Mouse (Mus musculus) right cerebral cortex, postnatal 25 days (tissue): Measurements from ENCODE around the gene Arl16.
A peak's percentile ranks its signal among the peaks of the same experiment; 100 is the strongest.

Experiments
- DNase-seq: peaks from one replicate; pipeline ENCODE4 v3.0.0; 2022

Gene Arl16

GRCm38 (mm10) chr11:120491317-120492023 lies 24.1 kb upstream of the Arl16 start, which contains the start of gene Slc25a10:
Slc25a10 (plus strand) TSS chr11:120491840.
- peak; percentile 88 for DNase-seq

GRCm38 (mm10) chr11:120490291-120491046 lies 23.1 kb upstream of the Arl16 start:
- no peak for DNase-seq

- DNase-seq, result peak; percentile 47
Observed at GRCm38 (mm10) chr11:120489054-120489761, 21.8 kb upstream of the Arl16 start.

GRCm38 (mm10) chr11:120488516-120488915 lies 21.1 kb upstream of the Arl16 start:
- DNase-seq, result no peak

- no peak for DNase-seq
Observed at GRCm38 (mm10) chr11:120485251-120485650, 17.8 kb upstream of the Arl16 start.

GRCm38 (mm10) chr11:120484265-120484981 lies 17.0 kb upstream of the Arl16 start, which contains the start of gene Mrpl12:
Mrpl12 (plus strand) TSS chr11:120484613.
- DNase-seq, result peak; percentile 91

GRCm38 (mm10) chr11:120483448-120483934 lies 16.1 kb upstream of the Arl16 start:
- no peak for DNase-seq

GRCm38 (mm10) chr11:120472052-120472451 lies 4.6 kb upstream of the Arl16 start:
- DNase-seq, result no peak

- DNase-seq, result no peak
Observed at GRCm38 (mm10) chr11:120467736-120468092, 307 bp upstream of the Arl16 start.

- DNase-seq, result no peak
Observed at GRCm38 (mm10) chr11:120465521-120465920, 1.9 kb downstream of the Arl16 start.

GRCm38 (mm10) chr11:120464365-120464764 lies 3.0 kb downstream of the Arl16 start:
- DNase-seq, result no peak

- DNase-seq, result no peak
Observed at GRCm38 (mm10) chr11:120463536-120463935, 3.9 kb downstream of the Arl16 start.

- DNase-seq, result no peak
Observed at GRCm38 (mm10) chr11:120458847-120459597, 8.4 kb downstream of the Arl16 start.

- DNase-seq, result peak; percentile 85
Observed at GRCm38 (mm10) chr11:120457772-120458751, 9.3 kb downstream of the Arl16 start, which contains the start of the genes Oxld1 and Ccdc137. Oxld1 (minus strand) TSS chr11:120458068. Ccdc137 (plus strand) TSS chr11:120458115.

GRCm38 (mm10) chr11:120457370-120457769 lies 10.0 kb downstream of the Arl16 start:
- DNase-seq, result no peak

- no peak for DNase-seq
Observed at GRCm38 (mm10) chr11:120455413-120455812, 12.0 kb downstream of the Arl16 start.

GRCm38 (mm10) chr11:120454965-120455364 lies 12.4 kb downstream of the Arl16 start:
- no peak for DNase-seq

GRCm38 (mm10) chr11:120453306-120453705 lies 14.1 kb downstream of the Arl16 start, which contains the start of gene Pde6g:
Pde6g (minus strand) TSS chr11:120453500.
- no peak for DNase-seq

GRCm38 (mm10) chr11:120452246-120452645 lies 15.2 kb downstream of the Arl16 start:
- DNase-seq, result no peak

- DNase-seq, result no peak
Observed at GRCm38 (mm10) chr11:120447179-120447578, 20.2 kb downstream of the Arl16 start.
